Comparison of ENCODE assay signal across 10 mouse cellular contexts in genomic region chr13:114980831-114981419, GRCm38 (mm10). TPM values are rescaled to one million over a fixed set of nuclear protein-coding genes. Genes with fewer than 3 reads are reported as not detected.
A peak's percentile ranks its signal among the peaks of the same experiment; 100 is the strongest.
DNase-seq lines count a peak whose midpoint lies in the region; ATAC-seq lines count a peak whose summit lies in the region.
"Had no signal": no experiment of that assay in that cellular context is flagged by ENCODE, and none has a peak within 500 bp of the region (broad histone marks: within the 10 kb centered on the region; RNA-seq: fewer than 3 reads in every experiment).

No protein-coding gene starts in this region.

- 0 out of 2 replicates have a peak, but pooled peaks have one; percentile 54 for ATAC-seq in frontal cortex, adult (ENCODE audit: low TSS enrichment)
- 0 out of 2 replicates have a peak, but pooled peaks have one; percentile 45 for ATAC-seq in midbrain, embryonic 13.5 days
- no peak for ATAC-seq in embryonic facial prominence, embryonic 14.5 days (ENCODE audit: low read depth)

- H3K4me1 ChIP-seq in midbrain, embryonic 13.5 days (replicated peaks), result no peaks in the 10 kb centered on the region
- no peaks in the 10 kb centered on the region for H3K4me1 ChIP-seq in midbrain, embryonic 10.5 days
- H3K4me1 ChIP-seq in embryonic facial prominence, embryonic 14.5 days (ENCODE audit: control insufficient read depth, insufficient read depth, low read length), result no peaks in the 10 kb centered on the region
- H3K4me1 ChIP-seq: heart, embryonic 15.5 days; stomach, embryonic 15.5 days had no signal

- H3K4me3 ChIP-seq in midbrain, embryonic 13.5 days (replicated peaks), result no peak overlapping the region
- no peak overlapping the region for H3K4me3 ChIP-seq in midbrain, embryonic 10.5 days
- no peak overlapping the region for H3K4me3 ChIP-seq in embryonic facial prominence, embryonic 14.5 days (ENCODE audit: low read depth, low read length)
- H3K4me3 ChIP-seq: heart, embryonic 15.5 days; stomach, embryonic 15.5 days had no signal

- H3K9ac ChIP-seq in midbrain, embryonic 13.5 days (replicated peaks), result no peak overlapping the region
- no peak overlapping the region for H3K9ac ChIP-seq in embryonic facial prominence, embryonic 14.5 days (ENCODE audit: low read depth, low read length)
- H3K9ac ChIP-seq: heart, embryonic 15.5 days; stomach, embryonic 15.5 days had no signal

- H3K36me3 ChIP-seq in midbrain, embryonic 13.5 days, result no peaks in the 10 kb centered on the region
- no peaks in the 10 kb centered on the region for H3K36me3 ChIP-seq in midbrain, embryonic 10.5 days
- no peaks in the 10 kb centered on the region for H3K36me3 ChIP-seq in embryonic facial prominence, embryonic 14.5 days (ENCODE audit: control insufficient read depth, insufficient read depth, low read length)
- H3K36me3 ChIP-seq: stomach, embryonic 15.5 days had no signal

- no peaks in the 10 kb centered on the region for H3K9me3 ChIP-seq in midbrain, embryonic 13.5 days
- no peaks in the 10 kb centered on the region for H3K9me3 ChIP-seq in midbrain, embryonic 10.5 days (replicated peaks)
- no peaks in the 10 kb centered on the region for H3K9me3 ChIP-seq in embryonic facial prominence, embryonic 14.5 days (ENCODE audit: control insufficient read depth, low read length)
- H3K9me3 ChIP-seq: heart, embryonic 15.5 days; stomach, embryonic 15.5 days had no signal

- H3K4me2 ChIP-seq in midbrain, embryonic 13.5 days (replicated peaks), result no peak overlapping the region
- H3K4me2 ChIP-seq in embryonic facial prominence, embryonic 14.5 days (ENCODE audit: low read depth, low read length), result no peak overlapping the region
- H3K4me2 ChIP-seq: heart, embryonic 15.5 days; stomach, embryonic 15.5 days had no signal

- no peaks in the 10 kb centered on the region for H3K27me3 ChIP-seq in midbrain, embryonic 13.5 days
- H3K27me3 ChIP-seq in midbrain, embryonic 10.5 days (ENCODE audit: low read depth, poor library complexity, severe bottlenecking), result no peaks in the 10 kb centered on the region
- no peaks in the 10 kb centered on the region for H3K27me3 ChIP-seq in embryonic facial prominence, embryonic 14.5 days (replicated peaks; ENCODE audit: control insufficient read depth, insufficient read depth, low read length)
- H3K27me3 ChIP-seq: heart, embryonic 15.5 days; stomach, embryonic 15.5 days had no signal

- no peak overlapping the region for H3K27ac ChIP-seq in midbrain, embryonic 13.5 days
- H3K27ac ChIP-seq in midbrain, embryonic 10.5 days (replicated peaks), result no peak overlapping the region
- H3K27ac ChIP-seq in embryonic facial prominence, embryonic 14.5 days (replicated peaks; ENCODE audit: low read depth, low read length), result no peak overlapping the region
- H3K27ac ChIP-seq: heart, embryonic 15.5 days; stomach, embryonic 15.5 days had no signal

- DNase-seq in frontal cortex, postnatal 10 days (ENCODE audit: low spot score in 2 of 2), result no peak
- no peak for DNase-seq in midbrain, embryonic 10.5 days (ENCODE audit: low spot score)
- peak; percentile 25 for DNase-seq in embryonic facial prominence, embryonic 14.5 days (ENCODE audit: low spot score)
- DNase-seq in retina, postnatal 1 day, result peak; percentile 64
- no peak for DNase-seq in cerebellum, postnatal 36 days
- no peak for DNase-seq in right cerebral cortex, postnatal 36 days (ENCODE audit: low spot score in 2 of 2)

- 45% methylated on average over 10 of the region's 10 CpGs for WGBS in midbrain, embryonic 13.5 days
- WGBS in midbrain, embryonic 10.5 days, result 37% methylated on average over 10 of the region's 10 CpGs
- WGBS in embryonic facial prominence, embryonic 14.5 days, result 48% methylated on average over 9 of the region's 10 CpGs

RNA-seq across cellular contexts. Expression of gene Itga2, which starts 49.0 kb away (rescaled TPM):
- polyA plus RNA-seq in midbrain, embryonic 13.5 days (2015; fragmentation: Nextera tagmentation; extraction: Ambion mirVana), result 1.6 and 2.3 TPM in 2 replicates
- 1.6 and 1.7 TPM in 2 replicates for polyA plus RNA-seq in midbrain, embryonic 10.5 days (2016; fragmentation: Nextera tagmentation; extraction: Ambion mirVana)
- polyA plus RNA-seq in embryonic facial prominence, embryonic 14.5 days (2014; fragmentation: Nextera tagmentation; extraction: Ambion mirVana), result 3.4 and 5.0 TPM in 2 replicates

Comparison
In these comparisons a context has a peak if more than half of its experiments do, and no peak if none do; other contexts are left out.
1. DNase-seq: peak in embryonic facial prominence, embryonic 14.5 days (single experiment) and retina, postnatal 1 day (single experiment); none in frontal cortex, postnatal 10 days (0 of 2), midbrain, embryonic 10.5 days (single experiment), cerebellum, postnatal 36 days (0 of 2) and right cerebral cortex, postnatal 36 days (0 of 2).